Mouse (Mus musculus) 3T3-L1 (cell line): ENCODE measurements around the gene Gmcl1.
A peak's percentile ranks its signal among the peaks of the same experiment; 100 is the strongest.

ENCODE experiments used
- DNase-seq: peaks from one replicate; pipeline ENCODE4 v3.0.0-alpha.2; 2015; ENCODE audit warnings: low read depth, low spot score

Gene Gmcl1

GRCm38 (mm10) chr6:86733183-86733876 lies at the start of gene Gmcl1:
Gene Gmcl1 (minus strand): TSS chr6:86733383.
- DNase-seq: peak; percentile 96

GRCm38 (mm10) chr6:86782342-86782741 lies 49.2 kb upstream of the Gmcl1 start:
- DNase-seq: no peak

GRCm38 (mm10) chr6:86781361-86781957 lies 48.3 kb upstream of the Gmcl1 start:
- DNase-seq: peak; percentile 60

GRCm38 (mm10) chr6:86778910-86779594 lies 45.9 kb upstream of the Gmcl1 start:
- peak; percentile 41 for DNase-seq

GRCm38 (mm10) chr6:86777181-86777580 lies 44.0 kb upstream of the Gmcl1 start:
- DNase-seq: peak; percentile 81

GRCm38 (mm10) chr6:86776706-86777071 lies 43.5 kb upstream of the Gmcl1 start:
- DNase-seq: peak; percentile 45

- peak; percentile 69 for DNase-seq
These were observed 43.0 kb upstream of the Gmcl1 start for GRCm38 (mm10) chr6:86776001-86776705.

GRCm38 (mm10) chr6:86774937-86775336 lies 41.8 kb upstream of the Gmcl1 start:
- DNase-seq: no peak

- DNase-seq: no peak
These were observed 40.6 kb upstream of the Gmcl1 start for GRCm38 (mm10) chr6:86773830-86774229.

GRCm38 (mm10) chr6:86772631-86773030 lies 39.4 kb upstream of the Gmcl1 start:
- DNase-seq: peak; percentile 94

GRCm38 (mm10) chr6:86768938-86769337 lies 35.8 kb upstream of the Gmcl1 start:
- DNase-seq: no peak

- peak; percentile 75 for DNase-seq
These were observed 35.1 kb upstream of the Gmcl1 start for GRCm38 (mm10) chr6:86768186-86768776.

GRCm38 (mm10) chr6:86767465-86767864 lies 34.3 kb upstream of the Gmcl1 start:
- no peak for DNase-seq

- no peak for DNase-seq
These were observed 32.5 kb upstream of the Gmcl1 start for GRCm38 (mm10) chr6:86765637-86766059.

GRCm38 (mm10) chr6:86754105-86754863 lies 21.1 kb upstream of the Gmcl1 start:
- DNase-seq: peak; percentile 56

- DNase-seq: no peak
These were observed 19.8 kb upstream of the Gmcl1 start for GRCm38 (mm10) chr6:86752843-86753485.

GRCm38 (mm10) chr6:86750961-86751360 lies 17.8 kb upstream of the Gmcl1 start:
- DNase-seq: no peak

GRCm38 (mm10) chr6:86749817-86750216 lies 16.6 kb upstream of the Gmcl1 start:
- DNase-seq: no peak

- peak; percentile 78 for DNase-seq
These were observed 14.0 kb upstream of the Gmcl1 start for GRCm38 (mm10) chr6:86747171-86747570.

- no peak for DNase-seq
These were observed 7.5 kb upstream of the Gmcl1 start for GRCm38 (mm10) chr6:86740652-86741051.
